Mouse (Mus musculus): ENCODE results near the gene Ereg.
A peak's percentile ranks its signal among the peaks of the same experiment; 100 is the strongest.

The Ereg gene

DNA sequence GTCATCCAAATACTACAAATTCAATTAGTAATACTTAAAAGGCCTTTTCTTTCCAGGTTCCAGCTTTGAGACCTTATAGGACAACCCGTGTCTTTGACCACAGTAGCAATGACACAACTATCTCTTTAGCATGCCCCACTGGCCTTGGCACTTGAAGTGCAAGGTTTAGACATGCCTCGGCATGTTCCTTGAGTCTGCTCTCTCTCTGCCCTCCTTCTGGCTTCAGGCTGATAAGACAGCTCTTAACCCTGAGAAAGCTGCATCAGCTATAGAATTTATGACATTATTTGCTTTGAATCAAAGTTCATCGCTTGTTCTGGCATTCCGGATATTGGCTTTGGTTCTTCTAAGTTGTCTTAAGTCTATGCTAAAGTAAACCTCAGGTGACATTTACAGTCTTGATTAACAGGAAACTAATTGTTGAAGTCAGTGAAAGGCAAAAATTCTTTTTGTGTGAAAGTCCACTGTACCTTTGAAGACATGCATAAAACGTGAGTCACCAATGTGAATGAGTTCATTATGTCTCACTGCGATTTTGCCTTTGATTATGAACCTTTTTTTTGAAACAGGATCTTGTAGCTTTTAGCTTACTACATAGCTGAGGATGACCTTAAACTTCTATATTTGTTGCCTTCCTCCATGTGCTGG is 35.7 kb downstream of the Ereg start:
- DNase-seq (ENCODE audit: low read depth, low spot score) = no peak

DNA sequence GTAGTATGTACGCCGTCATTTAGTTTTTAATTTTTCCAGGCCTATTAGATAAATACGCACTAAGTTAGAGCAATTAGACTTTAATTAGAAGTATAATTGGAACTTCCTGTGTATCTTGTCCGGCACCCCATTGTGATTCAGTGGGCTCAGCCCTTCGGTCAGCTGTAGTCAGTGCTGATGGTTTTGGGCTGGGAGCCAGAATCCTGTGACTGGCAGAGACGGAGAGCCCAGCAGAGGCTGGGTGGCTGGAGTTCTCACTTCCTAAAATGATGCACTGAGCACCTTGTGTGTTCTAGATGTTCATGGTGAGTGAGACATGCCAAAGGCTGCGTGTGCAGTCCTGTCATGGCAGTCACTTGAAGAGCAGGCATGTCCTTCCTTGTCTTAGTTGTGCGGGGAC is 36.6 kb downstream of the Ereg start:
- no peak for DNase-seq (ENCODE audit: low read depth, low spot score)

DNA sequence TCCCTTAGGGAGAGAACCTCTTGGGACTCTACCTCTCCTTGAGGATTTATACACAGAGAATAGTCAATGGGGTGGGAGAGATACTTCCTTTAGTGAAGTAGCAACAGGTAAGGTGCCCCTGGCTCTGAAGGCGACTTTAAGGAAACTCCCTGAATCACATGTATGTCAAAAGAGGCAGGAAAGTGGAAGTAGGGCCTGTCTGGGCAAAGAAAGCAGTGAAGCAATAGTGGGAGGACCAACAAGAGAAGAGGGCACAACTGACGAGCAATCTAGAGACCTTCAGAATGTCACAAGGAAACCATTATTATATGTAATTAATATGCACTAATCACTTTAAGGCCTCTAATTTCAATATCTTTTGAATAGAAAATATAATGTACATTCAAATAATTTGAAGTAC is 39.5 kb downstream of the Ereg start:
- DNase-seq (ENCODE audit: low read depth, low spot score) = no peak

- no peak for DNase-seq (ENCODE audit: low read depth, low spot score)
These were observed 40.2 kb downstream of the Ereg start for GRCm38 (mm10) chr5:91114574-91114973.

- DNase-seq (ENCODE audit: low read depth, low spot score) = no peak
These were observed 44.2 kb downstream of the Ereg start for GRCm38 (mm10) chr5:91118618-91119017.

GRCm38 (mm10) chr5:91123404-91123803 is 49.0 kb downstream of the Ereg start:
- DNase-seq (ENCODE audit: low read depth, low spot score) = no peak

DNA sequence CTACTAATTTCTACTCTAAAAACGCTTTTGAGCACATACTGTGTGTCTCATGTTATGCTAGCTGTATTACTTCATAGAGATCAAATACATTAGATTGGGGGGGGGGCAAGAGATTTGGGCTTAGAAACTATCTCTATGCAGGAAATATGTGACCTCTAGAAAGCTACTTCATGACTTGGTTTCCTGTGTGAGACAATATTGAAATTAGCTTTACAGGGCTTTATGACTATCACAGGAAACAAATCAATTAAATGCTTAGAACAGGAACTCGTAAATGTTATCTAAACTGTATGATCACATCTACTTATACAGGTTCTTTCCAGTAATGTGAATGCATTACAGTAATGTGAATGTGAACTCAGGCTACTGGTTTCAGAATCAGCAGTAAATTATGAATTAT is 49.7 kb downstream of the Ereg start:
- peak; percentile 11 for DNase-seq (ENCODE audit: low read depth, low spot score)

- DNase-seq (ENCODE audit: low read depth, low spot score) = no peak
These were observed 52.2 kb downstream of the Ereg start for GRCm38 (mm10) chr5:91126623-91127022.

DNA sequence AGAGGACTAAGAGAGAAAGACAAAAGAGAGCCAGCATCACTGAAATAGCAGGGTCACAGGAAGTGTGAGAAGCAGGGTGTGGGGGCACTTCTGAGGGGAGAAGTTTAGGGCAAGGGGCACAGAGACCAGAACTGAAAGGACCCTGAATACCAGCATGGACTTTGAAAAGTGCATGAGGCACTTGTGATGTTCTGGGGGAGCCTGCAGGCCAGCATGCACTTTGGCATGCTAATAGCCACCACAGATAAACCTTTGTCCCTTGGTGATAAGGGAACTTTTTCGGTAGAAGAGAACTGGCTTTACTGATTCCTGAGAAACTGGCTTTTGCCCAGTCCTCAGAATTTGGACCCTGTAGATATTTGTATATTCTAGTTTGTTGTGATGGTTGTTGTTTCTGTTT is 60.5 kb downstream of the Ereg start:
- no peak for DNase-seq (ENCODE audit: low read depth, low spot score)

- no peak for DNase-seq (ENCODE audit: low read depth, low spot score)
These were observed 64.5 kb downstream of the Ereg start for GRCm38 (mm10) chr5:91138970-91139369.

- DNase-seq (ENCODE audit: low read depth, low spot score) = peak; percentile 74
These were observed 65.0 kb downstream of the Ereg start, which contains the start of gene Areg for GRCm38 (mm10) chr5:91139446-91139873. TSS of gene Areg (plus strand) at chr5:91139599.

GRCm38 (mm10) chr5:91140896-91141448 is 66.5 kb downstream of the Ereg start:
- no peak for DNase-seq (ENCODE audit: low read depth, low spot score)
